Mouse (Mus musculus) kidney, adult 11 months (tissue): ENCODE results near the gene Cdkn3.
A peak's percentile ranks its signal among the peaks of the same experiment; 100 is the strongest.
"Not testable (repeated sequence)": the region's sequence is repeated elsewhere in the genome, so short reads cannot be mapped to it uniquely, and the experiment has no call there.

ENCODE experiments used
- DNase-seq: peaks from one replicate; pipeline ENCODE4 v3.0.0; 2022

Gene Cdkn3

DNA sequence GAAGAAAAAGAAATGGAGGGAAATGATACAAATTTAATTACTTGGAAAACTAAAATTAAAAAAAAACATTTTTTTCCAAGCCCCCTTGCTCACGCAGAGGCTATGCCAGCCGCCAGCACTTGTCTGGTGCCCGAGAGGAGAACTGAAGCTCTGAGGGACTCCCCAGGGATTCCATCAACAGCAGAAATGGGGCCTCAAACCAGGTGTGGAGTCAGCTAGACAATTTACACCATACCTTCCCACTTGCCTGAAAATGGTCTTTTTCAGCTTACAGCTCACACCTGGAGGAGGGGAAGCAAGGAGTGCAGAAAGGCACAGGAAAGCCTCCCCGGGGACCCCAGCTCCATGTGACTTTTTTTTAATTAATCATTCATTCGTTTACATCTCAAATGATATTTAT is 24.9 kb downstream of the Cdkn3 start:
- no peak for DNase-seq

DNA sequence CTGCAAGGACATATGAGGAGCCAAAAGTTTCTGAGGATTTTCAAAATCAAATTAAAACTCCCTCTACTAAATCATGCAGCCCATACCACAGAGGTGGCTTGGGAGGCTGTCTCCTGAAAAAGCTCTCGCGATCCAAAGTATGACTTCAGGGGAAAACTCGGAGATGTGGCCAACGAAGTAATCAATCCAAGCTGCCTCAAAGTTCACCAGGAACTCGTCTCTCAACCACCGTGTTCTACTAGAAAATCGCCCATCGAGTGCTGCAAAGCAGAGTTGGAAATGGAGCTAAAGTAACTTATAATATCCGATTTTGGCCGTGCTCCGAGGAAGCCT is 27.1 kb downstream of the Cdkn3 start:
- DNase-seq, result no peak

GRCm38 (mm10) chr14:46787787-46788504 is 27.6 kb downstream of the Cdkn3 start, which contains the start of gene Cnih1:
Gene Cnih1, minus strand, starts transcription at chr14:46788411.
- peak; percentile 87 for DNase-seq

DNA sequence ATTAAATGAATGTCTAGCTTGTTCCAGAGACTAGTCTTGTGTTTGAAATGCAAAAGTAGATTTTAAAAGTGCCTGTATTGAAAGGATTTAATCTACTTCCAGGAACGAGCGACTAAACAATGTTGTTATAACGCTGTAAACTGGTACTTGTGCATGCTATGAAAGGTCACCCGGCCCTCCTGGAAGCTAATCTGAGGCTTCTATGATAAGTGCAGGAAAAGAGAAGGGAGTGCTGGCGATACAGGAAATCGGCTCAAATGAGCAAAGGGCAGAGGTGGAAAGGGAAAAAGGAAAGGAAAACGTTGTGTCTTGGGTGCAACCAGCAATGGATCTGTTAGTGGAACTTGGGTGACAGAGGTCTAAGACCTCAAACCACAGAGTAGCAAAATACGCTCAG is 28.2 kb downstream of the Cdkn3 start:
- DNase-seq, result peak; percentile 9

DNA sequence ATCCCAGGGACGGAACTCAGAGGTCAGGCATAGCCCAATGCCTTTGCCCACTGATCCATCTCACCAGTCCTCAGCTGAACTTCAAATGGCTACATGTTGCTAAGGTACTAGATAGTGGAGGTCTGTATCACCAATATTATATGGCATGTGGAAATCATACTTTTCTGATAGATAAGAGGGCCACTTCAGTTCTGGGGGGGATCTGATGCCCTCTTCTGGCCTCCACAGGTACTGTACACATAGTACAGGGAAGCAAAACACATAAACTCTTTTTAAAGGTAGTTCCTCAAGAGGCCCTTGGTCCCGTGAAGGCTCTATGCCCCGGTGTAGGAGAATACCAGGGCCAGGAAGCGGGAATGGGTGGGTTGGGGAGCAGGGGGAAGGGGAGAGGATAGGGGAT is 30.0 kb downstream of the Cdkn3 start:
- no peak for DNase-seq

DNA sequence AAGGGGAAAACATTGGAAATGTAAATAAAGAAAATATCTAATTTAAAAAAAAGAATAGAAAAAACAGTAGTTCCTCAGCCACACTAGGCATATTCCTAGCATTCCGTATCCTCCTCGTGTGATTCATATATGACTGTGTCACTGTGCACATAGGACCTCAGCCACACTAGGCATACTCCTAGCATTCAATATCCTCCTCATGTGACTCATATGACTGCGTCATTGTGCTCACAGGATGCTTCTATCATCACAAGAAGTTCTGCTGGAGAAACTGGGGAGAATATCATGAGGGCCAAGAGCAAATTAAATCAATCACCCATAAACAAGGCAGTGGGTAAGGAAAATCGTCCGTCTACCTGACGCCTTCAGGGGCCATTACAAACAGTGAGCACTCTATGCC is 30.4 kb downstream of the Cdkn3 start:
- no peak for DNase-seq

GRCm38 (mm10) chr14:46794157-46794556 is 33.8 kb downstream of the Cdkn3 start:
- DNase-seq, result no peak

DNA sequence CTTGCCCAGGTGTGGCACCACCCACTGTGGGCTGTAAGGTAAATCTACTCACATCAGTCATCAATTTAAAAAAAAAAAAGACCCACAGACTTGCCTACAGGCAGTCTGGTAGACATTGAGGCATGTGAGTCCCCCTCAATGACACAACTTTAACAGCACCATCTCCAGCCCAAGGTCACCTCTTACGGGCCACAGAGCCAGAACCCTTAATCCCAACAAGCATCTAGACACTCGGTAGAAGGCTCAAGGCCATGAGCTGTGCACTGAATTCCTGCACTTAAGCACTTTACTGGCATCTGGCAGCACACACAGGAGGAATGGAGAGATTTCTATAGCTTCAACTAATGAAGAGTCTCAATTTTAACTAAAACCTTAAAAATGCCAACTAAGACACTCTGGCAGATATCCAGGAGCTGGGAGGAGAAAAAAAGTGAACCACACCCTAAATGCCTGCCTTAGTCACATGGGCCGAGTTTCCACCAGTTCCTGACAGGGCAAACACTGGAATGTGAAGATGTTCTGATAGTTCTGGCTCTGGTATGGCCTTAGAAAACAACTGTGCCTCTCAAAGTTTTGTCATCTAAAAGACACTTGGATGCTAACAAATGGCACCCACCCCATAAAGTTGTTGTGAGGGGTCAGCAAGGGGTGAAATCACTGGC is 40.5 kb downstream of the Cdkn3 start:
- DNase-seq, result no peak

DNA sequence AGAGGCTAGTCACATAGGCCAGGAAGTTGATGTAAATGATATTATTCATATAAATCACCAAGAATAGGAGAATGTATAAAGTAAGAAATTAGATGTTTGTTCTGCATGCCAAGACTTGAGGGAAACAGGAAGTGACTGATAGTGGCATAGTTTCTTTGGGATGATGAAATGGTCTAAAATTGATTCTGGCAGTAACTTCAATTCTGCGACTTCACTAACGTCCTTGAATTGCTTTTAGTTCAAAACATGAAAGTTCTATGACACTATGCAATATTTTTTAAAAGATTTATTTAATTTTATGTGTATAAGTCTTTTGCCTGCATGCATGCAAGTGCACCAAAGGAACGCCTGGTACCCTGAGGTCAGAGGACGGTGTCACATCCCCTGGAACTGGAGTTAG is 42.9 kb downstream of the Cdkn3 start:
- no peak for DNase-seq

DNA sequence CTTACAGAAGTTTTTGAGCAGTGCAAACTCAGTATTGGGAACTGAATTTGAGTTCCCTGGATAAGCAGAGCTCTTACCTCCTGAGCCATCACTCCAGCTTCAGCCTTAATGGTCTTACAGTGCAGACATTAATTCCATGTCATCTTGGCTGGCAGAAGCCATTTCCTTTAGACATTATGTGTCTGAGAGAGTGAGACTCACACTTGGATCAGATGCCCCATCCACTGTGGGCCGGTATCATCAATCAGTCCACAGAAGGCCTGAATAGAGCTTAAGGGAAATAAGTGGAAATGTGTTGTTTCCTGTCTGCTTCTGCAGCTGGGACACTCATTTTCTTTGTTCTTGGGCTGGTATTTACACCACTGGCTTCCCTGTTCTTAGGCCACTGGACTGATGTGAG is 43.5 kb downstream of the Cdkn3 start:
- DNase-seq, result no peak

DNA sequence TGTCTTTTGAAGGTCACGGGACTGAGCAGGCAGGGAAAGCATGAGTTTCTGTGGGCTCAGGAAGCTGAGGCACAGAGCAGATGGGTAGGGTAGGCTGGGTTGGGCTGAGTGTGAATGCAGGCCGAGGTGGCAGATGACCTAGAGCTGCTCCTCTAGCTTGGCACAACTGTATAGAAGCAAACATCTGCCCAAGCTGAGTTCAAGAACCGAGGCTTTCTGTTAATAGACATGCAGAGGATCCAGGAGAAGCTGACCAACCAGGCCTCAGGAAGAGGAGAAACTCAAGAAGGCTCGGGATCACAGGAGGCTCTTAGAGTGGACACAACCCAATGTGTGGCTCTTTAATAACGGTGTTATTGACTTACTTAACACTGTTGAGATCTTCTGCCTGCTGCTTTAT is 45.8 kb downstream of the Cdkn3 start:
- no peak for DNase-seq

GRCm38 (mm10) chr14:46807927-46808326 is 47.6 kb downstream of the Cdkn3 start:
- no peak for DNase-seq

DNA sequence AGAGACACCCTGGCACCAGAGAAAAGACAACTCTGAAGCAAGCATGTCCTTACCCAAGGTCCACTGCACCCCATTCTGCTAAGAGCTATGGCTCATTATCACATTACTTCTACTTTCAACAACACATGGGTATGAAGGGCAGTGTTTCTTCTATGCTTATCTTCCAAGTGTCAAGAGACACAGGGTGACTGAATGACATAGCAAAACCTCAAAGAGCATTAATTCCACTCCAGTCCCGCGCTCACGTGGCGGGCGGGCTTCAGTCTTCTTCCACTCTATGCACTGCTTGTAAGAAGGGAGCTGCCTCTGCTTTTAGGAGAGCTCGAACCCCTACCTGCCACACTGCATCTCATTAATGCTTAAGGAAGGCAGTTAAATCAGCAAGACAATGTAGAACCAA is 55.3 kb downstream of the Cdkn3 start:
- no peak for DNase-seq

DNA sequence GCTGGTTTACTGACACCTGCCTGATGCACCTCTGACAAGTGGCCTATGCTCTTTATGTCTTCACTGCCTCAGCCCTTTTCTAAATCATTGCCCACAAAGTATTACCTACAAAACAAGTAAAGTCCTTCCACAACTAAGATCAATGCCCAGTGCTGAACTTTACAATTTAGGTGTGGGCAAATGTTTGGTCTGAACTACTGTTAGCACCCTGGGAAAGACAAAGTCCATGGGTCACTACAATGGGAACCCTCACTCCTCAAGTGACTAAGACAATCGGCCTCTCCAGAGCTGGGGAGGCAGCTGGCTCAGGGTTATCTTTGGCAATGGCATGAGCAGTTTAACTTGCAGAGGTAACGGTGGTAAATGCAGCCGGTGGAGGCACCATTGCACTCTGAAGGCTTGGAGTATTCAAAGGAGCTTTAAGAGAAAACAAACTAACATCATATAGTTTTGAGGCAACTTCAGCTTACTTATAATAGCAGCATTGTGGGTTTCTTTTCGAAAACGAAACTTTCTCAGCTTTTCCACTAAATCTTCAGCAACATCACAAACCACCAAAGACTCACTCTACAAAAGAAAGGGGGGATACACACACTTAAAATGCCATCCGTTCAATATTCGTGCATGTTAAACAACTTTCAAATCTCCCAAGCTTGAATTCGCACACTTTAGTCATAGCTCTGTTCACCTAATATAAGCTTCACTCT is 56.7 kb downstream of the Cdkn3 start:
- DNase-seq, result no peak

DNA sequence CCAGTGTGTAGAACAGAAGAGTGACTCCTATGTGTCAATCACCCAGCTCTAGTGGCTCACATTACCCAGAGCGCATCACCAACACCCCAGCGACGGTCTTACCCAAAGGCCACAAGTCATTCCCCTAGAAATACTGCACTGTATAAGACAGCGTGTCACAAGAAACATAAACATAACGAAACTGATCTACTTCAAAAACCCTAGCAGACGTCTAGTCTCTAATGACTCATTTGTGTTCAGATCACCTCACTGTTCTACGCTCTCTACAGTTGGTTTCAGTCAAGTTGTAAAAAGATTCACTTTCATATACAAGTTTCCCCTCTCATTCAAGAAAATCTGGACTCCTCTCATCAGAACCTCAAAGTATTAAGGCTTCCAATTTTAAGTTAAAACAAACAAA is 58.4 kb downstream of the Cdkn3 start:
- no peak for DNase-seq

- not testable (repeated sequence) for DNase-seq
Observed at GRCm38 (mm10) chr14:46819961-46820360, 59.6 kb downstream of the Cdkn3 start.
